Mouse (Mus musculus) hindbrain, embryonic 11.5 days (tissue): ENCODE results near the gene Ift81. TPM values are rescaled to one million over a fixed set of nuclear protein-coding genes. Genes with fewer than 3 reads are reported as not detected.

Experiments used
- ATAC-seq: fragments of 200-750 bp; cut with Nextera tagmentation; 2 replicates; pipeline ENCODE4 v1.8.0; 2017; ENCODE audit warnings: mild to moderate bottlenecking, moderate TSS enrichment, moderate library complexity; ENCODE audit not compliant: low FRiP score
- DNase-seq: peaks from one replicate; pipeline ENCODE4 v3.0.0-alpha.2; 2015; ENCODE audit warnings: low spot score
- H3K27ac ChIP-seq: fragments of 300-500 bp; sonication (generic); 2 replicates; pipeline ENCODE4 v1.5.1; 2014; ENCODE audit warnings: mild to moderate bottlenecking, low read depth, low read length
- H3K27me3 ChIP-seq: fragments of 300-500 bp; sonication (generic); 2 replicates; pipeline ENCODE4 v1.6.1; 2014; ENCODE audit warnings: mild to moderate bottlenecking, low read length, moderate library complexity, mixed read lengths; ENCODE audit not compliant: control insufficient read depth, insufficient read depth
- H3K36me3 ChIP-seq: fragments of 300-500 bp; sonication (generic); 2 replicates; pipeline ENCODE4 v1.6.1; 2014; ENCODE audit warnings: mild to moderate bottlenecking, low read length, moderate library complexity, mixed read lengths; ENCODE audit not compliant: control insufficient read depth, insufficient read depth
- H3K4me1 ChIP-seq: fragments of 300-500 bp; sonication (generic); replicated peaks from 2 replicates; pipeline ENCODE4 v1.6.1; 2014; ENCODE audit warnings: low read length, mixed read lengths; ENCODE audit not compliant: control insufficient read depth, insufficient read depth
- H3K4me2 ChIP-seq: fragments of 300-500 bp; sonication (generic); replicated peaks from 2 replicates; pipeline ENCODE4 v1.6.1; 2014; ENCODE audit warnings: mild to moderate bottlenecking, low read depth, low read length
- H3K4me3 ChIP-seq: fragments of 300-500 bp; sonication (generic); 2 replicates; pipeline ENCODE4 v1.5.1; 2014; ENCODE audit warnings: low read depth, low read length
- H3K9ac ChIP-seq: fragments of 300-500 bp; sonication (generic); 2 replicates; pipeline ENCODE4 v1.6.1; 2014; ENCODE audit warnings: low read depth, low read length
- H3K9me3 ChIP-seq: fragments of 300-500 bp; sonication (generic); 2 replicates; pipeline ENCODE4 v1.6.1; 2016; ENCODE audit warnings: low read length; ENCODE audit not compliant: control insufficient read depth
- WGBS: fragments of 180-500 bp; shearing (Covaris S2); extraction: QIAGEN DNeasy Blood & Tissue Kit; methylation state at CpG from one replicate; pipeline ENCODE4 v1.1.7; 2014; 5-methylcytosine and 5-hydroxymethylcytosine counted together
- polyA plus RNA-seq: library from polyadenylated mRNA; unstranded; fragments of >200 nt; fragmentation: Nextera tagmentation; extraction: Ambion mirVana; gene quantifications from 2 replicates; pipeline ENCODE4 v1.2.1, GENCODE M21; 2014

Gene Ift81
- polyA plus RNA-seq, 1 experiment from 2014 or later = 49.1 TPM

DNA sequence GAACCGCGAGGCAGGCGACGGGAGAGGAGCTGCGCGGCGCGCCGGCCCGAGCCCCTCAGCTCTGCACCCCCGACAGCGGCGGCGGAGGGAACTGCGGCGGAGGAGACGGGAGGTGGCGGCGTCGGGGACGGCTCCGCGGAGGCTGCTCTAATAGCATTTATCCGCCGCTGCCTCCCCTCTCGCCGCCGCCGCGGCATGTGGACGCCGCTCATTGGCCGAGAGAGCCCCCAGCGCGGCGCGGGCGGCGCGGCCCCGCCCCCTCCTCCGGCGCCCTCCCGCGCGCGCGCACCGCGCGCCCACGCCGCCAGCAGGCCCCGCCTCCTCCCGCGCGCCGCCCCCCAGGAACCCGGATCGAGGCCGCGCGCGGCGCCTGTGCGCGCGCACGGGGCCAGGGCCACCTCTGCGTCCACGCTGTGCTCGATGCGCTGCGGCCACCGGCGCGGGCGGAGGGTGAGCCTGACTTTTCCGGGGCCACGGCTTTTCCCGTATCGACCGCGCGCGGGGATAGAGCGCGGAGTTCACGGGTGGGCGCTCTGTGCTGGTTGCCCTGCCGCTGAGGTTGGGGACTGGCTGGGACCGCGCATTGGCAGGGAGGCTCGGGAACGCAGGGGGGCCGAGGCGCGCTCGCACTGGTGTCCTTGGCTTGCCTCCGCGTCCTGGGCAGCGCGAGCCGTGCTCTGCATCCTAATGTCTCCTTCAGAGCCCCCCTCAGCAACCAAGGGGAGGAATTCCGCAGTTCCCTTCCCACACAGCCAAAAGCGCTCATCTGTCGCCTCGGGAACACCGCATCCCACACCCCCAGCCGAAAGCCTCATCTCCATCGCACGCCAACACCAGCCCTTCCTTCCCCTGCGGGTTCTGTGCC lies 112.0 kb downstream of the Ift81 start, which contains the start of gene Atp2a2:
Gene Atp2a2 (minus strand): TSS at position 149 of the 865 bp plus-strand sequence.
- no peaks in the 10 kb centered on the region for H3K27me3 ChIP-seq
- DNase-seq (peak; percentile 97), ATAC-seq (peak; percentile 93)
- H3K4me2 ChIP-seq = peak within 1 kb of the TSS; percentile 69
- H3K4me1 ChIP-seq = peaks cover 2% of the 10 kb centered on the region; the same call in 1 of the 2 replicates
- no peaks in the 10 kb centered on the region for H3K9me3 ChIP-seq
- under 1% methylated on average over 57 of the region's 113 CpGs for WGBS
- H3K9ac ChIP-seq = peak within 1 kb of the TSS; percentile 99
- peak within 1 kb of the TSS; percentile 97 for H3K4me3 ChIP-seq
- peak within 1 kb of the TSS; percentile 99 for H3K27ac ChIP-seq
- H3K36me3 ChIP-seq = no peaks in the 10 kb centered on the region

GRCm38 (mm10) chr5:122501101-122502076 lies 112.9 kb downstream of the Ift81 start:
- Histone ChIP-seq H3K27ac (peak overlapping the region; percentile 99), H3K4me1 (peaks cover 2% of the 10 kb centered on the region; the same call in 1 of the 2 replicates), H3K36me3 (no peaks in the 10 kb centered on the region), H3K4me2 (peak overlapping the region; percentile 55), H3K9me3 (no peaks in the 10 kb centered on the region), H3K4me3 (peak overlapping the region; percentile 97), H3K9ac (peak overlapping the region; percentile 99), H3K27me3 (no peaks in the 10 kb centered on the region)
- DNase-seq (peak; percentile 75), ATAC-seq (peak; percentile 22; the same call in 1 of the 2 replicates)
- under 1% methylated on average over 108 of the region's 113 CpGs for WGBS

DNA sequence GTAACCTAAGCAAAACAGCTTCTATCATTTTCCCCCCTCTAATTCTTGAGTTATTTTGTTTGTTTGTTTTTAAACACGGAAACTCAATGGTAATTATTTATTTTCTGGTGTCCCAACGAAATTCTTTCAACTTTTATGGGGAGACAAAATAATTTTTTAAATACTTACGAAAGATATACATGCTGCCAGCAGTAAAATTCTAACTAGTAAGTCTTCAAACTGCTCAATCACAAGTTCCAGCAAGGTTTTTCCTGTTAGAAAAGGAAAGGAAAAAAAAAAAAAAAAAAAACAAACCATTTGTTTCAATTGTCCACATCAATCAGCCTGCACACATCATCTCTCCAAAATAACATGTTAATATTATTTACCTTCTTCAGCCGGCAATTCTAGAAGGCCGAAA lies 113.8 kb downstream of the Ift81 start:
- DNase-seq (no peak), ATAC-seq (no peak)
- WGBS = 38% methylated on average over 5 of the region's 5 CpGs
- H3K27ac ChIP-seq = no peak overlapping the region
- H3K4me1 ChIP-seq = peaks cover 2% of the 10 kb centered on the region; the same call in 1 of the 2 replicates
- no peaks in the 10 kb centered on the region for H3K36me3 ChIP-seq
- H3K4me3 ChIP-seq = peak overlapping the region; percentile 97
- no peaks in the 10 kb centered on the region for H3K9me3 ChIP-seq
- H3K9ac ChIP-seq = peak overlapping the region; percentile 99
- H3K27me3 ChIP-seq = no peaks in the 10 kb centered on the region
- peak overlapping the region; percentile 55 for H3K4me2 ChIP-seq

Other genes starting within 250 kb of the Ift81 start
- 63.5 and 68.1 TPM in 2 replicates for gene Gpn3, start 242.6 kb downstream of the Ift81 start, polyA plus RNA-seq
- 119 and 123 TPM in 2 replicates for gene Fam216a, start 242.2 kb downstream of the Ift81 start, polyA plus RNA-seq
- gene Arpc3, start 222.6 kb downstream of the Ift81 start, polyA plus RNA-seq = 53.8 and 68.9 TPM in 2 replicates
- gene Anapc7, start 192.8 kb downstream of the Ift81 start, polyA plus RNA-seq = 27.1 and 33.7 TPM in 2 replicates
- gene Atp2a2, start 112.3 kb downstream of the Ift81 start, polyA plus RNA-seq = 46.5 and 50.2 TPM in 2 replicates
- 3.4 and 3.5 TPM in 2 replicates for gene P2rx7, start 29.4 kb upstream of the Ift81 start, polyA plus RNA-seq
- gene P2rx4, start 93.0 kb upstream of the Ift81 start, polyA plus RNA-seq = 10.8 and 12.4 TPM in 2 replicates
- 22.2 and 28.8 TPM in 2 replicates for gene Camkk2, start 164.9 kb upstream of the Ift81 start, polyA plus RNA-seq
- gene Anapc5, start 206.8 kb upstream of the Ift81 start, polyA plus RNA-seq = 522 and 525 TPM in 2 replicates
- gene Rnf34, start 235.5 kb upstream of the Ift81 start, polyA plus RNA-seq = 56.8 and 61.5 TPM in 2 replicates